Mouse (Mus musculus) thymus, adult 2 months (tissue): Measurements from ENCODE around the gene Zfp831.

Source experiments
- CTCF ChIP-seq: fragments of 200-500 bp; IDR thresholded peaks from 2 replicates; pipeline ENCODE4 v1.5.1; 2012; ENCODE audit warnings: mild to moderate bottlenecking, control low read depth, low read length, moderate library complexity, borderline replicate concordance; ENCODE audit not compliant: control insufficient read depth, poor library complexity, insufficient read depth; ENCODE audit errors: extremely low read depth
- POLR2A ChIP-seq: fragments of 200-500 bp; IDR thresholded peaks from 2 replicates; pipeline ENCODE4 v1.6.1; 2012; ENCODE audit warnings: mild to moderate bottlenecking, low read length, control low read depth, moderate library complexity; ENCODE audit not compliant: control insufficient read depth, poor library complexity, insufficient read depth; ENCODE audit errors: extremely low read depth

DNA sequence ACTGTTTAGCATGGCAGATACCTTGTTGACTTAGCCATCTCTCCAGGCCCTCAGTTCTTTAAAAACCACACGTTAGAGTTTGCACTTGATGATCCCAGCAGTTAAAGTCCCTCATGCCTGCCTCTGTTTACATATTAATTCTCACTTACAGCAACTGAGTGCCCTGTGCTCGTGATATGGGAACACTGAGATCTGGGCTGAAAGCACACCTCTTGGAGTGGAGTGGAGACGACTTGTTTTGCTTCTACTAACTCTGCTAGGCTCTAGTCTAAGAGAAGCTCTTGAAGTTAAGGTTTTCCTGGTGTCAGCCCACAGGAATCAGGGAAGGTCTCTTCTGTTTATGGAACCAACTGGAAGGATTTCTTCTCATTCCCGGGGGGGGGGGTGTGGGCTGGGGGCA is 9.5 kb downstream of the Zfp831 start:
- TF ChIP-seq POLR2A, result no peak
- TF ChIP-seq CTCF, result no peak
